Mouse (Mus musculus): ENCODE measurements around the gene Rpl10a. TPM values are rescaled to one million over a fixed set of nuclear protein-coding genes. Genes with fewer than 3 reads are reported as not detected.

Gene Rpl10a
- total and polyA plus RNA-seq, 3 experiments, result 2,044 to 2,803 TPM; not detected in 1

GRCm38 (mm10) chr17:28321700-28322099 is 6.6 kb upstream of the Rpl10a start:
- Histone ChIP-seq H3K36me3 (ENCODE audit: control insufficient read depth in 1 of 2, insufficient read depth in 2 of 2, low read length in 2 of 2) (peaks cover 11 to 15% of the 10 kb centered on the region in 2 experiments), H3K9ac (ENCODE audit: control insufficient read depth, low read depth, low read length, poor library complexity, severe bottlenecking) (no peak overlapping the region), H3K27ac (ENCODE audit: control insufficient read depth, low read depth, low read length) (no peak overlapping the region), H3K4me1 (ENCODE audit: control insufficient read depth in 1 of 2, insufficient read depth in 2 of 2, low read length in 2 of 2) (peaks cover 4 to 16% of the 10 kb centered on the region in 2 experiments; a peak in 3 of 4 replicates), H3K9me3 (replicated peaks; ENCODE audit: insufficient read depth, low read length) (no peaks in the 10 kb centered on the region), H3K4me3 (ENCODE audit: control insufficient read depth in 1 of 2, insufficient read depth in 1 of 2, low read depth in 2 of 2, low read length in 2 of 2) (no peak overlapping the region), H3K79me2 (ENCODE audit: control insufficient read depth, insufficient read depth, low read length, poor library complexity) (no peaks in the 10 kb centered on the region), H3K27me3 (ENCODE audit: control insufficient read depth in 1 of 2, insufficient read depth in 2 of 2, low read length in 2 of 2) (no peaks in the 10 kb centered on the region)
- TF ChIP-seq MYC (IDR thresholded peaks at IDR 0.05; ENCODE audit: low read depth, low read length) (no peak), TCF12 (IDR thresholded peaks at IDR 0.05; ENCODE audit: low read depth, low read length) (no peak), USF1 (IDR thresholded peaks at IDR 0.05; ENCODE audit: low read depth, low read length) (no peak), MEF2A (IDR thresholded peaks at IDR 0.05; ENCODE audit: extremely low read depth, insufficient replicate concordance, low read depth, low read length, poor library complexity, severe bottlenecking) (no peak), ELF1 (IDR thresholded peaks at IDR 0.05; ENCODE audit: low read depth, low read length) (no peak), NRF1 (IDR thresholded peaks at IDR 0.05; ENCODE audit: insufficient read depth, low read depth, low read length, poor library complexity, severe bottlenecking) (no peak), MYB (IDR thresholded peaks at IDR 0.05; ENCODE audit: low read depth, low read length) (no peak), NELFE (IDR thresholded peaks at IDR 0.05; ENCODE audit: low read depth, low read length) (no peak), POLR2AphosphoS5 (IDR thresholded peaks at IDR 0.05; ENCODE audit: borderline replicate concordance, low read depth, low read length) (no peak), MAZ (IDR thresholded peaks at IDR 0.05; ENCODE audit: low read depth, low read length) (no peak), ETS1 (IDR thresholded peaks at IDR 0.05; ENCODE audit: low read depth, low read length) (no peak), SMC3 (IDR thresholded peaks at IDR 0.05; ENCODE audit: low read depth, low read length) (no peak), ZNF384 (IDR thresholded peaks at IDR 0.05; ENCODE audit: low read depth, low read length) (no peak), KAT2A (conservative IDR thresholded peaks at IDR 0.05; ENCODE audit: low read depth, low read length) (no peak), ZKSCAN1 (IDR thresholded peaks at IDR 0.05; ENCODE audit: low read depth, low read length) (no peak), CHD1 (IDR thresholded peaks at IDR 0.05; ENCODE audit: low read depth, low read length) (no peak), USF2 (IDR thresholded peaks at IDR 0.05; ENCODE audit: borderline replicate concordance in 1 of 2, insufficient read depth in 1 of 2, low read depth in 1 of 2, low read length in 2 of 2) (no peak), MXI1 (IDR thresholded peaks at IDR 0.05; ENCODE audit: low read depth, low read length) (no peak), GABPA (IDR thresholded peaks at IDR 0.05; ENCODE audit: low read depth, low read length) (no peak), MAFK (IDR thresholded peaks at IDR 0.05; ENCODE audit: borderline replicate concordance, low read depth, low read length) (no peak)
- DNase-seq (ENCODE audit: low read depth, low spot score), result no peak

DNA sequence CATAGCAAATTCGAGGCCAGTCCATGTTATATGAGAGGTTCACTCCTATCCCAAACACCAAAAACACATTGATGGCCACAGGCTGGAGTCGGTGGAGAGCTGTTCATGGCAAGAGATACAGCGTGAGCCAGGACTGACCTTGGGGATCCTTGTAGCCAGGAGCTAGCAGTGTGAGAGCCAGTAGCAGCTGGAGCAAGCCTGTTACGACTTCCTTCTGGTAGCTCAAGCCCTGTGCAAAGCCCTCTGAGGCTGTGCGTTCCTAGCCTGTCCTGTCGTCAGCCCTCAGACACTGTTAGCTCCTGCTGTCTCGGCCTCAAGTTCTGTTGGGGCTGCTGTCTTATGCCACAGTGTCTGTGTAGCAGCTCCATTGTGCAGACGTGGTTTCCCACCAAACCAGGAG is 4.5 kb upstream of the Rpl10a start:
- TF ChIP-seq MXI1 (IDR thresholded peaks at IDR 0.05; ENCODE audit: low read depth, low read length), result no peak
- no peak for TF ChIP-seq ZKSCAN1 (IDR thresholded peaks at IDR 0.05; ENCODE audit: low read depth, low read length)
- no peak for TF ChIP-seq TCF12 (IDR thresholded peaks at IDR 0.05; ENCODE audit: low read depth, low read length)
- TF ChIP-seq MAX (IDR thresholded peaks at IDR 0.05; ENCODE audit: low read length), result no peak
- TF ChIP-seq ZNF384 (IDR thresholded peaks at IDR 0.05; ENCODE audit: low read depth, low read length), result no peak
- TF ChIP-seq EP300 (IDR thresholded peaks at IDR 0.05; ENCODE audit: low read depth in 1 of 2, low read length in 2 of 2), result no peak
- TF ChIP-seq POLR2A (IDR thresholded peaks at IDR 0.05; ENCODE audit: control insufficient read depth in 1 of 2, insufficient read depth in 1 of 2, low read depth in 1 of 2, low read length in 2 of 2, poor library complexity in 1 of 2), result no peak
- TF ChIP-seq UBTF (IDR thresholded peaks at IDR 0.05; ENCODE audit: borderline replicate concordance, insufficient read depth, low read depth, low read length), result no peak
- TF ChIP-seq BHLHE40 (IDR thresholded peaks at IDR 0.05; ENCODE audit: borderline replicate concordance, low read depth, low read length), result no peak
- Histone ChIP-seq H3K9ac (ENCODE audit: control insufficient read depth, low read depth, low read length, poor library complexity, severe bottlenecking) (no peak overlapping the region), H3K4me3 (ENCODE audit: control insufficient read depth in 1 of 2, insufficient read depth in 1 of 2, low read depth in 2 of 2, low read length in 2 of 2) (no peak overlapping the region), H3K79me2 (ENCODE audit: control insufficient read depth, insufficient read depth, low read length, poor library complexity) (peaks cover 7% of the 10 kb centered on the region), H3K27ac (ENCODE audit: control insufficient read depth, low read depth, low read length) (no peak overlapping the region), H3K4me1 (ENCODE audit: control insufficient read depth in 1 of 2, insufficient read depth in 2 of 2, low read length in 2 of 2) (peaks cover 0 to 8% of the 10 kb centered on the region in 2 experiments; a peak in 1 of 4 replicates), H3K36me3 (ENCODE audit: control insufficient read depth in 1 of 2, insufficient read depth in 2 of 2, low read length in 2 of 2) (peaks cover 0 to 12% of the 10 kb centered on the region in 2 experiments; a peak in 2 of 4 replicates), H3K27me3 (ENCODE audit: control insufficient read depth in 1 of 2, insufficient read depth in 2 of 2, low read length in 2 of 2) (no peaks in the 10 kb centered on the region), H3K9me3 (replicated peaks; ENCODE audit: insufficient read depth, low read length) (no peaks in the 10 kb centered on the region)
- no peak for DNase-seq (ENCODE audit: low read depth, low spot score)
